Mouse (Mus musculus): Measurements from ENCODE around the gene Jagn1.

DNA sequence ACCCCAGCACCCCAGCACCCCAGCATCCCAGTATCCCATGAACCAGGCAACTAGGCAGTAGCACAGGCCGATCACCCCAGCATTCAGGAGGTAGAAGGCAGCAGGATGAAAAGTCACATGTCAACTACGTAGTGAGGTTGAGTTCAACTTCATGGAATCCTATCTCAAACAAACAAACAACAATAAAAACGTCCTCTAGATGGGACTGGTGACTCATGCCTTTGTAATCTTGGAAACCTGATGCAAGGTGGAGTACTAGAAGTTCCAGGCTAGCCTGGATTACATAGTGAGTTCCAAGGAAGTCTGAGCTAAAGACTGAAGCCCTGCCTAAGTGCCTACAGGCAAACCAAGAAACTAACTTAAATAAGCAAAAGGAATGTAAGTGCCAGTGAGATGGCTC lies 11.5 kb upstream of the Jagn1 start:
- TF ChIP-seq POLR2A (IDR thresholded peaks at IDR 0.05; ENCODE audit: borderline replicate concordance, extremely low read depth, low read depth, low read length): no peak
- no peak for TF ChIP-seq CTCF (IDR thresholded peaks at IDR 0.05; ENCODE audit: insufficient read depth, low read length)
